Mouse (Mus musculus) hindbrain, embryonic 13.5 days (tissue): ENCODE results near the gene Evx2. TPM values are rescaled to one million over a fixed set of nuclear protein-coding genes. Genes with fewer than 3 reads are reported as not detected.

Experiments used
- ATAC-seq: fragments of 200-750 bp; cut with Nextera tagmentation; 2 replicates; pipeline ENCODE4 v1.8.0; 2017; ENCODE audit warnings: moderate TSS enrichment; ENCODE audit not compliant: low FRiP score
- H3K27ac ChIP-seq: fragments of 300-500 bp; sonication (generic); 2 replicates; pipeline ENCODE4 v1.5.1; 2015; ENCODE audit warnings: inconsistent platforms, mild to moderate bottlenecking, moderate library complexity
- H3K27me3 ChIP-seq: fragments of 300-500 bp; sonication (generic); 2 replicates; pipeline ENCODE4 v1.6.1; 2015; ENCODE audit warnings: mild to moderate bottlenecking, inconsistent platforms
- H3K36me3 ChIP-seq: fragments of 300-500 bp; sonication (generic); 2 replicates; pipeline ENCODE4 v1.6.1; 2015; ENCODE audit warnings: mild to moderate bottlenecking, inconsistent platforms
- H3K4me1 ChIP-seq: fragments of 300-500 bp; sonication (generic); replicated peaks from 2 replicates; pipeline ENCODE4 v1.6.1; 2015; ENCODE audit warnings: inconsistent platforms
- H3K4me2 ChIP-seq: fragments of 300-500 bp; sonication (generic); 2 replicates; pipeline ENCODE4 v1.6.1; 2015; ENCODE audit warnings: inconsistent platforms, mild to moderate bottlenecking, moderate library complexity
- H3K4me3 ChIP-seq: fragments of 300-500 bp; sonication (generic); 2 replicates; pipeline ENCODE4 v1.5.1; 2015; ENCODE audit warnings: mild to moderate bottlenecking, inconsistent platforms
- H3K9ac ChIP-seq: fragments of 300-500 bp; sonication (generic); 2 replicates; pipeline ENCODE4 v1.6.1; 2015; ENCODE audit warnings: mild to moderate bottlenecking, inconsistent platforms
- H3K9me3 ChIP-seq: fragments of 300-500 bp; sonication (generic); 2 replicates; pipeline ENCODE4 v1.6.1; 2016; ENCODE audit warnings: inconsistent platforms
- WGBS: fragments of 180-500 bp; shearing (Covaris S2); methylation state at CpG from one replicate; pipeline ENCODE4 v1.1.7; 2015; 5-methylcytosine and 5-hydroxymethylcytosine counted together
- polyA plus RNA-seq: library from polyadenylated mRNA; unstranded; fragments of >200 nt; fragmentation: Nextera tagmentation; extraction: Ambion mirVana; gene quantifications from 2 replicates; pipeline ENCODE4 v1.2.1, GENCODE M21; 2015

Gene Evx2
- polyA plus RNA-seq, 1 experiment from 2014 or later: 1.3 TPM

DNA sequence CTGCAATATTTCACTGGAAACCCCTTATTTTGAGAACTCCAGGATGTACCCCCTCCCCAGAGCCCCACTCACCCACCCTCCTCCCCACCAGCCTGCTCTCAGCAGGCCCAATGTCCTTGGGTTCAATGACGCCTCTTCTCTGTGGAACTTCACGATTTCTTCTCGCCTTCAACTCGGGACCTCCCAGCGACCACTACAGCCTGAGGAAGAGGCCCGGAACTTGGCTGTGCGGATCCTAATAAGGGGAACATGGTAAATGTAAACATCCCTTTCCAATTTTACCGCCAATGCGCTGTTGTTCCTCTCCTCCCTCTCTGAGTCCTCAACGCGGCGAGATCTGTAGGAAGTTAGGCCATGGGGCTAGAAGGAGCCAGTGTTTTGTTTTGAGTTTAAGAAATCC, 24.7 kb upstream of the Evx2 start:
- Histone ChIP-seq H3K27ac (no peak overlapping the region), H3K4me3 (no peak overlapping the region), H3K9ac (no peak overlapping the region), H3K4me2 (no peak overlapping the region), H3K36me3 (no peaks in the 10 kb centered on the region), H3K4me1 (peaks cover 13% of the 10 kb centered on the region), H3K9me3 (no peaks in the 10 kb centered on the region), H3K27me3 (peaks cover 98% of the 10 kb centered on the region)
- no peak for ATAC-seq
- 2% methylated on average over 12 of the region's 12 CpGs for WGBS

DNA sequence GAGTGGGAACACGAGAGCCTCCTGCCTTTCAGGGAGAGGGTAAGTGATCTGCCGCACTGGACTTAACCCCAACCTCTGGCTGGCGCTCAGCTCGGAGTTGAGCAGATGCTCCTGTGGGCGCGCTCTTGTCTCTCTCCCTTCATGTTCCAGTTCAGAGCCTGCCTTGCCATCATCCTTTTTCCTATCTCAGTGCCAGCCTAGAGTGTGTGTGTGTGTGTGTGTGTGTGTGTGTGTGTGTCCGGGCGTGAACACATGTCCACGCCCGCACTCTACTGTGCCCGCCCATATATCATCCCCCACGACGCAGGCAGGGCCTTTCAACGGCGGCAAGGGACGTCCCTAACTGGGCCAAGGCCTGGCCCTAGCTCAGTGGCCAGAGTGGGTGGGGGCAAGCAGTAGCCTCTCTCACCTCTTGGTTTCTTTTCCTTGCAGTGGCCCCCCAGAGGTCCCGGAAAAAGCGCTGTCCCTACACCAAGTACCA, 24.2 kb upstream of the Evx2 start:
- H3K9ac ChIP-seq: no peak overlapping the region
- H3K4me3 ChIP-seq: no peak overlapping the region
- H3K36me3 ChIP-seq: no peaks in the 10 kb centered on the region
- no peak overlapping the region for H3K4me2 ChIP-seq
- WGBS: 2% methylated on average over 18 of the region's 18 CpGs
- H3K4me1 ChIP-seq: peaks cover 13% of the 10 kb centered on the region
- peaks cover 98% of the 10 kb centered on the region for H3K27me3 ChIP-seq
- no peaks in the 10 kb centered on the region for H3K9me3 ChIP-seq
- ATAC-seq: no peak
- H3K27ac ChIP-seq: no peak overlapping the region

DNA sequence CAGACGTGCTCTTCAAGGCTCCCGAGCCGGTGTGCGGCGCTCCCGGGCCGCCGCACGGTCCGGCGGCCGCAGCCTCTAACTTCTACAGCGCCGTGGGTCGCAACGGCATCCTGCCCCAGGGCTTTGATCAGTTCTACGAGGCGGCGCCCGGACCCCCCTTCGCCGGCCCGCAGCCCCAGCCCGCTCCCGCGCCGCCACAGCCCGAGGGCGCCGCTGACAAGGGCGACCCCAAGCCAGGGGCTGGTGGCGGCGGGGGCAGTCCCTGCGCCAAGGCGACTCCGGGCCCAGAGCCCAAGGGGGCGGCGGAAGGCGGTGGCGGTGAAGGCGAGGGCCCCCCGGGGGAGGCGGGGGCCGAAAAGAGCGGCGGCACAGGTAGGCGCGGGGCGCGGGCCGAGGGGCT, 23.4 kb upstream of the Evx2 start:
- Histone ChIP-seq H3K36me3 (no peaks in the 10 kb centered on the region), H3K27ac (no peak overlapping the region), H3K9ac (no peak overlapping the region), H3K4me2 (no peak overlapping the region), H3K4me1 (peaks cover 13% of the 10 kb centered on the region), H3K27me3 (peaks cover 98% of the 10 kb centered on the region), H3K4me3 (peak overlapping the region; percentile 20; the same call in 1 of the 2 replicates), H3K9me3 (no peaks in the 10 kb centered on the region)
- ATAC-seq: no peak
- 2% methylated on average over 32 of the region's 51 CpGs for WGBS

DNA sequence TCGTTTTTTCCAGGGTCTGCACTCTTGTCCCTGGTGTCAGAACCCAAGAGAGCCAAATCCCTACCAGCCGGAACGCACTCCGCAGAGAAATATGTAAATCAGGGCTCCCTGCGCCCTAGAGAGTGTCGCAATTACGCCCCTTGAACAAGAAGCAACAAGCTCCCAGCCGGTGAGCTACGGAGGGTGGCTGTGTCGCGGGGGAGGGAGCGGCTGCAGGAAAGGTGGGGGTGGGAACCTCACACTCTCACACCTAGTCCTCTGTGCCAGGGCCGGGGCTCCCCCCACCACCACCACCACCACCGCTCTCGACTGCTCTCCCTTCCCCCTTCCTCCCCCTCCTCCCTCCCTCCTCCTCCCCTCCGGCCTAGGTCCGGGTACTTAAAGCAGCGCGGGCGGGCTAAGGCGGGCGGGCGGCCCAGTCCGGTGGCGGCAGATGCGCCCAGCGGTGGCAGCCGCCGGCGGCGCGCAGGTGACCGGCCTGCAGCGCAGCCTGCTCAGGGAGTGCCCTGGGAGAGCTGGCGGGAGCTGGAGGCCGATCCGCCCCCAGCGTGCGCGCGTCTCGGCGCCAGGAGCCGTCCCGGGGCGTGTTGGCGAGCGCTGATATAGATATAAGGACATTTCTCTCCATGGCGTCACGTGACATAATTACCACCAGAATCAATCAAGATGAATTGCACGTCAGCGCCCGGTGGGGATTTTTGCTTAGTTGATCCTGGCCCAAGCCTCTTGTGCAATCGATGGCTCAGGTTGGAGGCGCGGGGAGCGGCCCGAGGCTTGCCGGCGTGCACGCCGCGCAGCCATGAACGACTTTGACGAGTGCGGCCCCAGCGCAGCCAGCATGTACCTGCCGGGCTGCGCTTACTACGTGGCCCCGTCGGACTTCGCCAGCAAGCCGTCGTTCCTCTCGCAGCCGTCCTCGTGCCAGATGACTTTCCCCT, 22.5 kb upstream of the Evx2 start:
- no peak overlapping the region for H3K27ac ChIP-seq
- WGBS: under 1% methylated on average over 77 of the region's 78 CpGs
- H3K9me3 ChIP-seq: no peaks in the 10 kb centered on the region
- no peak overlapping the region for H3K9ac ChIP-seq
- no peak for ATAC-seq
- H3K4me2 ChIP-seq: no peak overlapping the region
- H3K36me3 ChIP-seq: no peaks in the 10 kb centered on the region
- peaks cover 13% of the 10 kb centered on the region for H3K4me1 ChIP-seq
- peak overlapping the region; percentile 20 for H3K4me3 ChIP-seq
- peaks cover 98% of the 10 kb centered on the region for H3K27me3 ChIP-seq

DNA sequence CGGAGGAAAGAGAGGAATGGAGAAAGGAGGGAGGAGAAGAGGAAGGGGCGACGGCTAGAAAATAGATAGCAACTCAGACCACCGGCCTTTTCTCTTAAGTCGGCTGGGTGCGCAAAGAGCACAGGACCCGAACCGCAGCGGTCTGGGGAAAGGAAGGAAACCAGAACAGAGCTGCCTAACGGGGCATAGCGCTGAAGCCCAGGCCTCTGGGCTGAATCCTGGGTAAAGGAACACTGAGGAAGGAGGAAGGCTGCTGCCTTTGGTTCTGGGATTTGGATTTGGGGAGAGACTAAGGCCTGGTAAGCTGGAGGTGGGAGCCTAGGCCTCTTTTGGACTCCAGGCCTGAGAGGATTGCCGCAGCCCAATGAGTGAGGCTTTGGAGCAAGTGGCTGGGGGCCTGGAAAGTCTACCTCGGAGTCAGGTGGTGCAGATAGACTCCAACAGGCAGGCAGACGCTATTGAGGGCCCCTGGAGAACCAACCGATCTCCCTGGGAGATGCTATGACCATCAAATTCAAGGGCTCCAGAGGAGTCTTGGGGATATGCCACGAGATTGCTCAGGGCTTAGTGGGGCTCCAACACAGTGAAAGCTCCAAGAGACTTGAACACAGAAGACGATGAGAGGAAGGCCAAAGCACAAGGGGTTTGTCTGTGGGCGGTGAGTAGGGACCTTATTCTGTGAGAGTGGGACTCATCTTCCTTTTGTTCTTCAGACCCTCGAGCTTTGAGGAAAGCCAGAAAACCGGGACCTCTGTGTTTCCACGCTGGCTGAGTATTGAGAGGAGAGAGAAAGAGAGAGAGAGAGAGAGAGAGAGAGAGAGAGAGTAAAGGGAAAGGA, 21.4 kb upstream of the Evx2 start:
- WGBS: 1% methylated on average over 21 of the region's 21 CpGs
- ATAC-seq: no peak

GRCm38 (mm10) chr2:74679980-74680379, 20.6 kb upstream of the Evx2 start:
- peaks cover 13% of the 10 kb centered on the region for H3K4me1 ChIP-seq
- peaks cover 100% of the 10 kb centered on the region for H3K27me3 ChIP-seq
- H3K9me3 ChIP-seq: no peaks in the 10 kb centered on the region
- no peaks in the 10 kb centered on the region for H3K36me3 ChIP-seq
- H3K4me2 ChIP-seq: no peak overlapping the region
- no peak overlapping the region for H3K9ac ChIP-seq
- H3K4me3 ChIP-seq: no peak overlapping the region
- 1% methylated on average over 23 of the region's 23 CpGs for WGBS
- no peak; the same call in 1 of the 2 replicates for ATAC-seq
- H3K27ac ChIP-seq: no peak overlapping the region

More for the DNA sequence above, 21.4 kb upstream of the Evx2 start:
- Histone ChIP-seq H3K27ac (no peak overlapping the region), H3K9me3 (no peaks in the 10 kb centered on the region), H3K4me1 (peaks cover 13% of the 10 kb centered on the region), H3K9ac (no peak overlapping the region), H3K4me3 (no peak overlapping the region), H3K27me3 (peaks cover 100% of the 10 kb centered on the region), H3K4me2 (no peak overlapping the region), H3K36me3 (no peaks in the 10 kb centered on the region)

GRCm38 (mm10) chr2:74679596-74679971, 20.2 kb upstream of the Evx2 start:
- H3K36me3 ChIP-seq: no peaks in the 10 kb centered on the region
- H3K4me1 ChIP-seq: peaks cover 13% of the 10 kb centered on the region
- no peaks in the 10 kb centered on the region for H3K9me3 ChIP-seq
- no peak for ATAC-seq
- no peak overlapping the region for H3K9ac ChIP-seq
- WGBS: under 1% methylated on average over 26 of the region's 26 CpGs
- H3K27me3 ChIP-seq: peaks cover 100% of the 10 kb centered on the region
- no peak overlapping the region for H3K4me3 ChIP-seq
- H3K4me2 ChIP-seq: no peak overlapping the region
- H3K27ac ChIP-seq: no peak overlapping the region

DNA sequence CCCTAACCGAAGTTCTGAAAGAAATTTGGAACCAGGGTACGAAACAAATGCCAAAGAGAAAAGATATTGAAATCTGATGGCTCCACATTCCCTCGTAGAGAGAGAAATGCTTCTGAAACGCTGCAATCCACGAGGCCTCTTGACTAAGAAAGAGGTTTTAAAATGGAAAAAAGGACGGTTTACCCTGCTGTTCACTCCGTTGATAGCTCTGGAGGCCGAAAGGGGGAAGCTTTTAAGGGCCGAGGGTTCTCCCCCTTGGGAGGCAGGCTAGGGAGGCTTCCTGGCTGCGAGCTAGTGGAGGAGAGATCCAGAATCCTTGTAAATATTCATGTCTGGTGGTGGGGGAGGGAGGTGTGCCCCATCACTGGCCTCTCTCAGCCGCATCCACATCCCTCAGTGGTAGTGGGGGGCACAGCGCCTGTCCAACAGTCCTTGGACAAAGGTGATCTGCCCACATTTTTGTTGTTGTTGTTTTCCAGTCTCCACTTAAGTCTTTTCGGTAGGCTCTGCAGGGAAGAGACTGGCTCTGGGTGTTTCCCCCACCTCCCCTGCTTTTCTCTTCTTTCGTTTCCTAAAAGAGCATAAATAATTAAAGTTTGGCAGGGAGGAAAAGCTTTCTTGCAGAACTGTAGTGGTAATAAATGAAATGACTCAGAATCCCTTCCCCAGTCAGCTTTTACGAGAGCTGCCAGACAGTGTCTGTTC, 19.7 kb upstream of the Evx2 start, which contains the start of gene Hoxd11:
Hoxd11 (plus strand) TSS at position 667 of the 705 bp plus-strand sequence.
- Histone ChIP-seq H3K4me2 (no peak within 1 kb of the TSS), H3K4me3 (no peak within 1 kb of the TSS), H3K36me3 (no peaks in the 10 kb centered on the region), H3K4me1 (peaks cover 13% of the 10 kb centered on the region), H3K27ac (no peak within 1 kb of the TSS), H3K27me3 (peaks cover 100% of the 10 kb centered on the region), H3K9me3 (no peaks in the 10 kb centered on the region), H3K9ac (no peak within 1 kb of the TSS)
- WGBS: 2% methylated on average over 15 of the region's 15 CpGs
- no peak for ATAC-seq

- Histone ChIP-seq H3K9me3 (no peaks in the 10 kb centered on the region), H3K4me1 (peaks cover 10% of the 10 kb centered on the region), H3K4me3 (no peak overlapping the region), H3K4me2 (no peak overlapping the region), H3K36me3 (no peaks in the 10 kb centered on the region), H3K9ac (no peak overlapping the region), H3K27me3 (peaks cover 100% of the 10 kb centered on the region), H3K27ac (no peak overlapping the region)
- WGBS: 6% methylated on average over 2 of the region's 2 CpGs
- no peak for ATAC-seq
These were observed 17.7 kb upstream of the Evx2 start for GRCm38 (mm10) chr2:74677106-74677505.

DNA sequence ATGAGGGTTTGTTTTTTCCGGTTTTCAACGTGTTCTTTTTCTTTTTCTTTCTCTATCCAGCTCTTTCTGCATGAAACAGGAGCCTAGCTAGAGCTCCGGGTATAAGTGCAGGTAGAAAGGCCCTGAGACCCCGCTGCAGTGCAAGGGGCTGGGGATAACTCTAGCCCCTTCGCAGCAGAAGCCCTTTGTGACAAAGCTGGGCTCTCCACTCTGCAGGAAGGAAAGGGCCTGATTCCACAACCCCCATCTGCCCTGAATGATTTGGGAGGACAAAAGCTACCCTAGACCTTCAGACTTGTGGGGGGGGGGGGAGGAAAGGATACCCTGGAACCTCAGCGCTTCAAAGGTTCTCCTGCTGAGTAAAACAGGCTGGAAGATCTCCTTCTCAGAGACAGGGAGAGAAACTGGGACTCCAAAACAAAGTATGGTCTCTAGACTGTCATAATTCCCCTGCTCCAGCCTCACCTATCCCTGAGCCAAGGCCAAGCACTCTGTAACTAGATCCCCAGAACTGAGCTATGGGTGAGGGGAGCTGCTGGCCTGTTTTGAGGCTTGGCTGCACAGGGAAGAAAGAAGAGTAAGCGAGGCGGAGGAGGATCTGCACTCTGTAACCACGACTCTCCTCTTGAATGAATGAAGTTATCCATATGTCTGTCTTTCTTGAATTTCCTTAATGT, 17.2 kb upstream of the Evx2 start:
- H3K4me2 ChIP-seq: no peak overlapping the region
- no peaks in the 10 kb centered on the region for H3K36me3 ChIP-seq
- ATAC-seq: no peak
- H3K4me1 ChIP-seq: peaks cover 4% of the 10 kb centered on the region
- H3K27me3 ChIP-seq: peaks cover 100% of the 10 kb centered on the region
- H3K27ac ChIP-seq: no peak overlapping the region
- 7% methylated on average over 9 of the region's 9 CpGs for WGBS
- no peak overlapping the region for H3K4me3 ChIP-seq
- no peaks in the 10 kb centered on the region for H3K9me3 ChIP-seq
- H3K9ac ChIP-seq: no peak overlapping the region

DNA sequence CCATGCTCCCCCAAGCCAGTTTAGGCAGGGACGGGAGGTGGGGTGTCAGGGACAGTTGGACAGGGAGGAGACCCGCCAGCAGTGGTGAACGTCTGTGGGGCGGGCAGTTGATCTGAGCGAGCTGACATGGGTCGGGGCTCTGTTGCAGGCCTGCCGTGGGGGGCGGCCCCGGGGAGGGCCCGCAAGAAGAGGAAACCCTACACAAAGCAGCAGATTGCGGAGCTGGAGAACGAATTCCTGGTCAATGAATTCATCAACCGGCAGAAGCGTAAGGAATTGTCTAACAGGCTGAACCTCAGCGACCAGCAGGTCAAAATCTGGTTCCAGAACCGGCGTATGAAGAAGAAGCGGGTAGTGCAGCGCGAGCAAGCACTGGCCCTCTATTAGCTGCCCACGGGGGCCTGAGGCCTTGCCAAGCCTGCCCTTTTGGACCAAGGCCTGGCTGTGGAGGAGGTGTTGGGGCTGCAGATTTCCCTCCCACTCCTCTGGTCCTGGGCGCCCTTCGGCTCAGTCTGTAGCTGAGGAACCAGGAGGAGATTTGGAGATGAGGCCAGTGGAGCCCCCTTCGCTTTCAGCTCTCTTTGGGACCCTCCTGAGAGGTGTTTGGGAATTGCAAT, 16.4 kb upstream of the Evx2 start:
- Histone ChIP-seq H3K9ac (no peak overlapping the region), H3K9me3 (no peaks in the 10 kb centered on the region), H3K4me2 (no peak overlapping the region), H3K4me1 (peaks cover 4% of the 10 kb centered on the region), H3K36me3 (no peaks in the 10 kb centered on the region), H3K27ac (no peak overlapping the region), H3K27me3 (peaks cover 100% of the 10 kb centered on the region), H3K4me3 (no peak overlapping the region)
- WGBS: 7% methylated on average over 23 of the region's 24 CpGs
- no peak for ATAC-seq
